In genomic region chr11:116842531-116843260, GRCm38 (mm10) we compare ENCODE assay signal across 8 mouse cellular contexts. TPM values are rescaled to one million over a fixed set of nuclear protein-coding genes. Genes with fewer than 3 reads are reported as not detected.
DNase-seq lines count a peak whose midpoint lies in the region; ATAC-seq and TF ChIP-seq lines count a peak whose summit lies in the region.

No protein-coding gene starts in this region.

- TF ChIP-seq POLR2A in spleen, adult 2 months (IDR thresholded peaks at IDR 0.05; ENCODE audit: low read depth, low read length), result peak; percentile 5; the same call in 1 of the 2 replicates

- H3K4me3 ChIP-seq in embryonic facial prominence, embryonic 15.5 days (replicated peaks), result peak overlapping the region; percentile 73
- peak overlapping the region; percentile 73 for H3K4me3 ChIP-seq in heart, embryonic 10.5 days
- H3K4me3 ChIP-seq in kidney, embryonic 14.5 days (ENCODE audit: low read length), result peak overlapping the region; percentile 90
- peak overlapping the region; percentile 84 for H3K4me3 ChIP-seq in midbrain, embryonic 16.5 days (ENCODE audit: low read depth, low read length)
- H3K4me3 ChIP-seq in spleen, adult 2 months (ENCODE audit: extremely low read depth, insufficient read depth, insufficient read length), result peak overlapping the region; percentile 80

- DNase-seq in B cell, adult 2 months, result peak; percentile 72 to 75
- peak; percentile 32 to 34 for DNase-seq in adrenal gland, postnatal 4 days (ENCODE audit: low spot score in 2 of 2)
- peak; percentile 91 for DNase-seq in heart, embryonic 10.5 days (ENCODE audit: low spot score)
- peak; percentile 82 for DNase-seq in liver
- DNase-seq in spleen, adult 2 months (ENCODE audit: low read depth in 1 of 2, low spot score in 2 of 2), result peak; percentile 49 to 67

- H3K4me1 ChIP-seq in embryonic facial prominence, embryonic 15.5 days, result peaks cover 51% of the 10 kb centered on the region
- peaks cover 30% of the 10 kb centered on the region for H3K4me1 ChIP-seq in heart, embryonic 10.5 days
- peaks cover 23% of the 10 kb centered on the region for H3K4me1 ChIP-seq in kidney, embryonic 14.5 days (ENCODE audit: control insufficient read depth, insufficient read depth, low read length)
- H3K4me1 ChIP-seq in midbrain, embryonic 16.5 days (ENCODE audit: control insufficient read depth, insufficient read depth, low read length), result peaks cover 38% of the 10 kb centered on the region
- H3K4me1 ChIP-seq in spleen, adult 2 months (ENCODE audit: control insufficient read depth, insufficient read depth, insufficient read length), result peaks cover 6% of the 10 kb centered on the region

- H3K9me3 ChIP-seq in embryonic facial prominence, embryonic 15.5 days (replicated peaks), result no peaks in the 10 kb centered on the region
- H3K9me3 ChIP-seq in heart, embryonic 10.5 days, result no peaks in the 10 kb centered on the region
- H3K9me3 ChIP-seq in kidney, embryonic 14.5 days (ENCODE audit: control insufficient read depth, low read length), result no peaks in the 10 kb centered on the region
- H3K9me3 ChIP-seq in midbrain, embryonic 16.5 days (replicated peaks; ENCODE audit: control insufficient read depth, low read length, poor library complexity, severe bottlenecking), result no peaks in the 10 kb centered on the region

- peak; percentile 71 for ATAC-seq in embryonic facial prominence, embryonic 15.5 days (ENCODE audit: insufficient number of reproducible peaks, low FRiP score, low TSS enrichment, low read depth)
- ATAC-seq in kidney, embryonic 14.5 days (ENCODE audit: low FRiP score, low TSS enrichment), result peak; percentile 36; the same call in 1 of the 2 replicates
- ATAC-seq in midbrain, embryonic 16.5 days, result peak; percentile 72

- no peak for TF ChIP-seq CTCF in spleen, adult 2 months (IDR thresholded peaks at IDR 0.05; ENCODE audit: extremely low read depth, insufficient read depth, insufficient read length, insufficient replicate concordance)

- H3K36me3 ChIP-seq in embryonic facial prominence, embryonic 15.5 days, result peaks cover 37% of the 10 kb centered on the region
- H3K36me3 ChIP-seq in heart, embryonic 10.5 days, result peaks cover 54% of the 10 kb centered on the region
- H3K36me3 ChIP-seq in kidney, embryonic 14.5 days (ENCODE audit: control insufficient read depth, insufficient read depth, low read length), result peaks cover 42% of the 10 kb centered on the region
- H3K36me3 ChIP-seq in midbrain, embryonic 16.5 days (ENCODE audit: control insufficient read depth, insufficient read depth, low read length), result peaks cover 10% of the 10 kb centered on the region
- peaks cover 34% of the 10 kb centered on the region for H3K36me3 ChIP-seq in spleen, adult 2 months (ENCODE audit: control insufficient read depth, insufficient read depth, low read length)

- peak overlapping the region; percentile 97 for H3K27ac ChIP-seq in embryonic facial prominence, embryonic 15.5 days (replicated peaks)
- H3K27ac ChIP-seq in heart, embryonic 10.5 days, result peak overlapping the region; percentile 96
- H3K27ac ChIP-seq in kidney, embryonic 14.5 days (ENCODE audit: low read depth, low read length), result peak overlapping the region; percentile 98
- peak overlapping the region; percentile 97 for H3K27ac ChIP-seq in midbrain, embryonic 16.5 days (ENCODE audit: low read length)
- H3K27ac ChIP-seq in spleen, adult 2 months (ENCODE audit: insufficient read depth, low read length), result peak overlapping the region; percentile 98

- no peaks in the 10 kb centered on the region for H3K27me3 ChIP-seq in embryonic facial prominence, embryonic 15.5 days
- no peaks in the 10 kb centered on the region for H3K27me3 ChIP-seq in heart, embryonic 10.5 days (ENCODE audit: insufficient read depth, poor library complexity, severe bottlenecking)
- H3K27me3 ChIP-seq in kidney, embryonic 14.5 days (ENCODE audit: control insufficient read depth, insufficient read depth, low read length), result no peaks in the 10 kb centered on the region
- no peaks in the 10 kb centered on the region for H3K27me3 ChIP-seq in midbrain, embryonic 16.5 days (ENCODE audit: control insufficient read depth, insufficient read depth, low read depth, low read length)
- no peaks in the 10 kb centered on the region for H3K27me3 ChIP-seq in spleen, adult 2 months (ENCODE audit: control insufficient read depth, insufficient read depth, low read length)

- peak overlapping the region; percentile 71 for H3K9ac ChIP-seq in embryonic facial prominence, embryonic 15.5 days
- H3K9ac ChIP-seq in kidney, embryonic 14.5 days (ENCODE audit: low read depth, low read length), result peak overlapping the region; percentile 94
- H3K9ac ChIP-seq in midbrain, embryonic 16.5 days (ENCODE audit: low read depth, low read length), result peak overlapping the region; percentile 90

- peak overlapping the region; percentile 71 for H3K4me2 ChIP-seq in embryonic facial prominence, embryonic 15.5 days (replicated peaks)
- H3K4me2 ChIP-seq in kidney, embryonic 14.5 days (replicated peaks; ENCODE audit: low read depth, low read length), result peak overlapping the region; percentile 84
- peak overlapping the region; percentile 65 for H3K4me2 ChIP-seq in midbrain, embryonic 16.5 days (ENCODE audit: low read length)

- WGBS in embryonic facial prominence, embryonic 15.5 days, result under 1% methylated on average over 73 of the region's 73 CpGs
- under 1% methylated on average over 67 of the region's 73 CpGs for WGBS in heart, embryonic 10.5 days
- under 1% methylated on average over 71 of the region's 73 CpGs for WGBS in kidney, embryonic 14.5 days
- under 1% methylated on average over 71 of the region's 73 CpGs for WGBS in midbrain, embryonic 16.5 days
- under 1% methylated on average over 73 of the region's 73 CpGs for WGBS in spleen, adult 2 months

RNA-seq across cellular contexts. Expression of gene Mettl23, which starts 0.4 kb away (rescaled TPM):
- 10 to 100 TPM; 34.1 to 34.2 TPM for total RNA-seq in adrenal gland, postnatal 4 days (2021)
- polyA plus RNA-seq in embryonic facial prominence, embryonic 15.5 days (2015; fragmentation: Nextera tagmentation; extraction: Ambion mirVana), result 75.9 and 79.9 TPM in 2 replicates
- polyA plus RNA-seq in heart, embryonic 10.5 days (2016; fragmentation: Nextera tagmentation; extraction: Ambion mirVana), result 58.9 and 66.9 TPM in 2 replicates
- polyA plus RNA-seq in kidney, embryonic 14.5 days (2014; fragmentation: Nextera tagmentation; extraction: Ambion mirVana), result 56.5 and 64.6 TPM in 2 replicates
- polyA plus RNA-seq in midbrain, embryonic 16.5 days (2015; fragmentation: Nextera tagmentation; extraction: Ambion mirVana), result 65.2 and 67.4 TPM in 2 replicates
- polyA plus RNA-seq in spleen, adult 2 months (2012; rRNA removed), result 30.9 and 35.7 TPM in 2 replicates

RNA-seq across cellular contexts. Expression of gene Jmjd6, which starts 0.6 kb away (rescaled TPM):
- total RNA-seq in adrenal gland, postnatal 4 days (2021), result 10 to 100 TPM; 38.6 to 39.2 TPM
- 74.1 and 79.1 TPM in 2 replicates for polyA plus RNA-seq in embryonic facial prominence, embryonic 15.5 days (2015; fragmentation: Nextera tagmentation; extraction: Ambion mirVana)
- polyA plus RNA-seq in heart, embryonic 10.5 days (2016; fragmentation: Nextera tagmentation; extraction: Ambion mirVana), result 89.1 and 114 TPM in 2 replicates
- polyA plus RNA-seq in kidney, embryonic 14.5 days (2014; fragmentation: Nextera tagmentation; extraction: Ambion mirVana), result 68.6 and 72.7 TPM in 2 replicates
- 66.3 and 73.0 TPM in 2 replicates for polyA plus RNA-seq in midbrain, embryonic 16.5 days (2015; fragmentation: Nextera tagmentation; extraction: Ambion mirVana)
- polyA plus RNA-seq in spleen, adult 2 months (2012; rRNA removed), result 21.7 and 23.3 TPM in 2 replicates

RNA-seq across cellular contexts. Expression of gene Mfsd11, which starts 9.5 kb away (rescaled TPM):
- 10 to 100 TPM; 40.9 to 43.9 TPM for total RNA-seq in adrenal gland, postnatal 4 days (2021)
- 44.8 and 51.2 TPM in 2 replicates for polyA plus RNA-seq in embryonic facial prominence, embryonic 15.5 days (2015; fragmentation: Nextera tagmentation; extraction: Ambion mirVana)
- 27.0 and 27.1 TPM in 2 replicates for polyA plus RNA-seq in heart, embryonic 10.5 days (2016; fragmentation: Nextera tagmentation; extraction: Ambion mirVana)
- polyA plus RNA-seq in kidney, embryonic 14.5 days (2014; fragmentation: Nextera tagmentation; extraction: Ambion mirVana), result 24.9 and 35.0 TPM in 2 replicates
- polyA plus RNA-seq in midbrain, embryonic 16.5 days (2015; fragmentation: Nextera tagmentation; extraction: Ambion mirVana), result 56.1 and 56.2 TPM in 2 replicates
- polyA plus RNA-seq in spleen, adult 2 months (2012; rRNA removed), result 14.2 and 15.7 TPM in 2 replicates

RNA-seq across cellular contexts. Expression of gene Srsf2, which starts 10.2 kb away (rescaled TPM):
- total RNA-seq in adrenal gland, postnatal 4 days (2021), result 100 to 1,000 TPM; 336 to 337 TPM
- 694 and 715 TPM in 2 replicates for polyA plus RNA-seq in embryonic facial prominence, embryonic 15.5 days (2015; fragmentation: Nextera tagmentation; extraction: Ambion mirVana)
- polyA plus RNA-seq in heart, embryonic 10.5 days (2016; fragmentation: Nextera tagmentation; extraction: Ambion mirVana), result 577 and 728 TPM in 2 replicates
- 981 and 1,041 TPM in 2 replicates for polyA plus RNA-seq in kidney, embryonic 14.5 days (2014; fragmentation: Nextera tagmentation; extraction: Ambion mirVana)
- polyA plus RNA-seq in midbrain, embryonic 16.5 days (2015; fragmentation: Nextera tagmentation; extraction: Ambion mirVana), result 549 and 567 TPM in 2 replicates
- 546 and 923 TPM in 2 replicates for polyA plus RNA-seq in spleen, adult 2 months (2012; rRNA removed)

RNA-seq across cellular contexts. Expression of gene Mxra7, which starts 14.8 kb away (rescaled TPM):
- total RNA-seq in adrenal gland, postnatal 4 days (2021), result 10 to 100 TPM; 53.5 to 64.9 TPM
- polyA plus RNA-seq in embryonic facial prominence, embryonic 15.5 days (2015; fragmentation: Nextera tagmentation; extraction: Ambion mirVana), result 24.8 and 32.3 TPM in 2 replicates
- 13.2 and 17.9 TPM in 2 replicates for polyA plus RNA-seq in heart, embryonic 10.5 days (2016; fragmentation: Nextera tagmentation; extraction: Ambion mirVana)
- 11.1 and 16.0 TPM in 2 replicates for polyA plus RNA-seq in kidney, embryonic 14.5 days (2014; fragmentation: Nextera tagmentation; extraction: Ambion mirVana)
- 21.8 and 22.6 TPM in 2 replicates for polyA plus RNA-seq in midbrain, embryonic 16.5 days (2015; fragmentation: Nextera tagmentation; extraction: Ambion mirVana)
- 18.6 and 25.0 TPM in 2 replicates for polyA plus RNA-seq in spleen, adult 2 months (2012; rRNA removed)

Comparison
In these comparisons a context has a peak if more than half of its experiments do, and no peak if none do; other contexts are left out.
1. Peak in every context shown above with its lines: DNase-seq, ATAC-seq, H3K4me3 ChIP-seq and H3K27ac ChIP-seq.
2. DNase-seq: peak in every context shown above with its lines; median percentile 91 in heart, embryonic 10.5 days; 82 in liver; 74 in B cell, adult 2 months; 58 in spleen, adult 2 months; 33 in adrenal gland, postnatal 4 days.